Mouse (Mus musculus): ENCODE results near the gene Pgpep1.

GRCm38 (mm10) chr8:70681410-70681809 lies 21.2 kb upstream of the Pgpep1 start:
- TF ChIP-seq CTCF (IDR thresholded peaks at IDR 0.05; ENCODE audit: low read depth, low read length) (no peak), POLR2A (IDR thresholded peaks at IDR 0.05; ENCODE audit: extremely low read depth, insufficient read depth, low read length) (no peak)
